Mouse (Mus musculus): ENCODE data around the gene Ube2d3. TPM values are rescaled to one million over a fixed set of nuclear protein-coding genes. Genes with fewer than 3 reads are reported as not detected.
"Not testable (repeated sequence)": the region's sequence is repeated elsewhere in the genome, so short reads cannot be mapped to it uniquely, and the experiment has no call there.

The Ube2d3 gene
- polyA plus RNA-seq, 1 experiment from 2014 or later: 281 TPM

- Histone ChIP-seq H3K9me3 (replicated peaks) (no peaks in the 10 kb centered on the region), H3K27me3 (no peaks in the 10 kb centered on the region), H3K4me2 (no peak overlapping the region), H3K4me3 (replicated peaks) (no peak overlapping the region), H3K4me1 (replicated peaks) (no peaks in the 10 kb centered on the region), H3K27ac (no peak overlapping the region), H3K9ac (no peak overlapping the region), H3K36me3 (no peaks in the 10 kb centered on the region)
- 70% methylated on average over 6 of the region's 6 CpGs for WGBS (ENCODE audit: insufficient replicate concordance)
- no peak for DNase-seq
- ATAC-seq (ENCODE audit: low read depth): no peak
Observed at GRCm38 (mm10) chr3:135476286-135476685, 38.3 kb downstream of the Ube2d3 start.

GRCm38 (mm10) chr3:135476977-135477376 lies 39.0 kb downstream of the Ube2d3 start:
- Histone ChIP-seq H3K27ac (no peak overlapping the region), H3K4me2 (no peak overlapping the region), H3K9me3 (replicated peaks) (no peaks in the 10 kb centered on the region), H3K36me3 (no peaks in the 10 kb centered on the region), H3K27me3 (no peaks in the 10 kb centered on the region), H3K9ac (no peak overlapping the region), H3K4me1 (replicated peaks) (no peaks in the 10 kb centered on the region), H3K4me3 (replicated peaks) (no peak overlapping the region)
- DNase-seq (no peak), ATAC-seq (ENCODE audit: low read depth) (no peak)
- WGBS (ENCODE audit: insufficient replicate concordance): 36% methylated on average over 2 of the region's 2 CpGs

- not testable (repeated sequence) for H3K36me3 ChIP-seq; H3K27me3 ChIP-seq; H3K9me3 ChIP-seq (replicated peaks); H3K4me3 ChIP-seq (replicated peaks); ATAC-seq (ENCODE audit: low read depth); H3K27ac ChIP-seq; H3K9ac ChIP-seq; H3K4me1 ChIP-seq (replicated peaks); DNase-seq; H3K4me2 ChIP-seq
- WGBS (ENCODE audit: insufficient replicate concordance): 64% methylated on average over 5 of the region's 5 CpGs
Observed at GRCm38 (mm10) chr3:135479090-135479489, 41.1 kb downstream of the Ube2d3 start.

- H3K4me2 ChIP-seq: no peak overlapping the region
- H3K4me1 ChIP-seq (replicated peaks): peaks cover 10% of the 10 kb centered on the region
- no peak overlapping the region for H3K9ac ChIP-seq
- H3K4me3 ChIP-seq (replicated peaks): no peak overlapping the region
- H3K36me3 ChIP-seq: no peaks in the 10 kb centered on the region
- DNase-seq (no peak), ATAC-seq (ENCODE audit: low read depth) (no peak)
- WGBS (ENCODE audit: insufficient replicate concordance): 71% methylated on average over 6 of the region's 6 CpGs
- H3K27me3 ChIP-seq: no peaks in the 10 kb centered on the region
- H3K27ac ChIP-seq: no peak overlapping the region
- H3K9me3 ChIP-seq (replicated peaks): no peaks in the 10 kb centered on the region
Observed at GRCm38 (mm10) chr3:135480767-135481166, 42.8 kb downstream of the Ube2d3 start.

- no peak overlapping the region for H3K4me3 ChIP-seq (replicated peaks)
- no peak for DNase-seq
- H3K9me3 ChIP-seq (replicated peaks): no peaks in the 10 kb centered on the region
- H3K4me1 ChIP-seq (replicated peaks): peaks cover 14% of the 10 kb centered on the region
- no peak overlapping the region for H3K4me2 ChIP-seq
- H3K27ac ChIP-seq: no peak overlapping the region
- H3K27me3 ChIP-seq: no peaks in the 10 kb centered on the region
- no peak overlapping the region for H3K9ac ChIP-seq
- no peaks in the 10 kb centered on the region for H3K36me3 ChIP-seq
- 62% methylated on average over 3 of the region's 3 CpGs for WGBS (ENCODE audit: insufficient replicate concordance)
- ATAC-seq (ENCODE audit: low read depth): no peak
Observed at GRCm38 (mm10) chr3:135481608-135482007, 43.7 kb downstream of the Ube2d3 start.

- 77% methylated on average over 15 of the region's 15 CpGs for WGBS (ENCODE audit: insufficient replicate concordance)
- H3K4me2 ChIP-seq: peak overlapping the region; percentile 87
- not testable (repeated sequence) for DNase-seq; H3K9ac ChIP-seq; H3K9me3 ChIP-seq (replicated peaks); H3K27ac ChIP-seq; H3K36me3 ChIP-seq; ATAC-seq (ENCODE audit: low read depth); H3K27me3 ChIP-seq
- H3K4me1 ChIP-seq (replicated peaks): peaks cover 14% of the 10 kb centered on the region
- H3K4me3 ChIP-seq (replicated peaks): peak overlapping the region; percentile 72
Observed at GRCm38 (mm10) chr3:135484650-135485049, 46.7 kb downstream of the Ube2d3 start.

- peak; percentile 91 for ATAC-seq (ENCODE audit: low read depth)
- peak within 1 kb of the TSS; percentile 87 for H3K4me2 ChIP-seq
- 0 out of 2 replicates have a peak within 1 kb of the TSS, but pooled peaks have one; percentile 37 for H3K27ac ChIP-seq
- H3K9me3 ChIP-seq (replicated peaks): no peaks in the 10 kb centered on the region
- DNase-seq: peak; percentile 62
- peaks cover 14% of the 10 kb centered on the region for H3K4me1 ChIP-seq (replicated peaks)
- peak within 1 kb of the TSS; percentile 72 for H3K4me3 ChIP-seq (replicated peaks)
- WGBS (ENCODE audit: insufficient replicate concordance): 2% methylated on average over 48 of the region's 48 CpGs
- H3K9ac ChIP-seq: peak within 1 kb of the TSS; percentile 77
- H3K27me3 ChIP-seq: no peaks in the 10 kb centered on the region
- H3K36me3 ChIP-seq: 0 out of 2 replicates have a peak, but pooled peaks cover 2% of the 10 kb centered on the region
Observed at GRCm38 (mm10) chr3:135485128-135485899, 47.4 kb downstream of the Ube2d3 start, which contains the start of gene Manba. Manba (plus strand) TSS chr3:135485611.

- WGBS (ENCODE audit: insufficient replicate concordance): 6% methylated on average over 9 of the region's 9 CpGs
- no peak for ATAC-seq (ENCODE audit: low read depth)
- Histone ChIP-seq H3K27ac (0 out of 2 replicates have a peak overlapping the region, but pooled peaks have one; percentile 37), H3K4me1 (replicated peaks) (peaks cover 14% of the 10 kb centered on the region), H3K9me3 (replicated peaks) (no peaks in the 10 kb centered on the region), H3K36me3 (0 out of 2 replicates have a peak, but pooled peaks cover 6% of the 10 kb centered on the region), H3K4me3 (replicated peaks) (peak overlapping the region; percentile 72), H3K4me2 (peak overlapping the region; percentile 87), H3K9ac (peak overlapping the region; percentile 77), H3K27me3 (no peaks in the 10 kb centered on the region)
- DNase-seq: no peak
Observed at GRCm38 (mm10) chr3:135485900-135486241, 47.9 kb downstream of the Ube2d3 start.

GRCm38 (mm10) chr3:135486351-135486750 lies 48.4 kb downstream of the Ube2d3 start:
- H3K4me2 ChIP-seq: peak overlapping the region; percentile 87
- 0 out of 2 replicates have a peak, but pooled peaks cover 8% of the 10 kb centered on the region for H3K36me3 ChIP-seq
- peak overlapping the region; percentile 77; the same call in 1 of the 2 replicates for H3K9ac ChIP-seq
- ATAC-seq (ENCODE audit: low read depth) (no peak), DNase-seq (no peak)
- no peaks in the 10 kb centered on the region for H3K27me3 ChIP-seq
- WGBS (ENCODE audit: insufficient replicate concordance): 52% methylated on average over 5 of the region's 5 CpGs
- H3K9me3 ChIP-seq (replicated peaks): no peaks in the 10 kb centered on the region
- peak overlapping the region; percentile 72 for H3K4me3 ChIP-seq (replicated peaks)
- H3K27ac ChIP-seq: no peak overlapping the region
- H3K4me1 ChIP-seq (replicated peaks): peaks cover 14% of the 10 kb centered on the region

GRCm38 (mm10) chr3:135487803-135488202 lies 49.9 kb downstream of the Ube2d3 start:
- H3K9ac ChIP-seq: no peak overlapping the region
- DNase-seq (no peak), ATAC-seq (ENCODE audit: low read depth) (no peak)
- peaks cover 14% of the 10 kb centered on the region for H3K4me1 ChIP-seq (replicated peaks)
- H3K4me2 ChIP-seq: no peak overlapping the region
- no peaks in the 10 kb centered on the region for H3K9me3 ChIP-seq (replicated peaks)
- H3K4me3 ChIP-seq (replicated peaks): no peak overlapping the region
- no peaks in the 10 kb centered on the region for H3K27me3 ChIP-seq
- H3K36me3 ChIP-seq: 0 out of 2 replicates have a peak, but pooled peaks cover 8% of the 10 kb centered on the region
- WGBS (ENCODE audit: insufficient replicate concordance): 47% methylated on average over 4 of the region's 4 CpGs
- no peak overlapping the region for H3K27ac ChIP-seq

- DNase-seq (no peak), ATAC-seq (ENCODE audit: low read depth) (no peak)
- H3K4me2 ChIP-seq: no peak overlapping the region
- no peak overlapping the region for H3K27ac ChIP-seq
- no peaks in the 10 kb centered on the region for H3K27me3 ChIP-seq
- no peaks in the 10 kb centered on the region for H3K9me3 ChIP-seq (replicated peaks)
- H3K4me3 ChIP-seq (replicated peaks): no peak overlapping the region
- no peak overlapping the region for H3K9ac ChIP-seq
- 0 out of 2 replicates have a peak, but pooled peaks cover 8% of the 10 kb centered on the region for H3K36me3 ChIP-seq
- peaks cover 11% of the 10 kb centered on the region for H3K4me1 ChIP-seq (replicated peaks)
- WGBS (ENCODE audit: insufficient replicate concordance): 71% methylated on average over 5 of the region's 5 CpGs
Observed at GRCm38 (mm10) chr3:135489865-135490520, 52.0 kb downstream of the Ube2d3 start.
